Mouse (Mus musculus): Measurements from ENCODE around the gene Ank3.

GRCm38 (mm10) chr10:69756956-69757672 lies 358.5 kb downstream of the Ank3 start:
- TF ChIP-seq POLR2A (IDR thresholded peaks at IDR 0.05; ENCODE audit: low read depth, low read length) (no peak), CTCF (conservative IDR thresholded peaks at IDR 0.05; ENCODE audit: insufficient read depth, insufficient read length, low read depth, low read length) (no peak)
